Mouse (Mus musculus): ENCODE measurements around the gene Cc2d2b. TPM values are rescaled to one million over a fixed set of nuclear protein-coding genes. Genes with fewer than 3 reads are reported as not detected.

Gene Cc2d2b
- polyA plus RNA-seq (2012; ENCODE audit: low replicate concordance), result not detected in 2 replicates

DNA sequence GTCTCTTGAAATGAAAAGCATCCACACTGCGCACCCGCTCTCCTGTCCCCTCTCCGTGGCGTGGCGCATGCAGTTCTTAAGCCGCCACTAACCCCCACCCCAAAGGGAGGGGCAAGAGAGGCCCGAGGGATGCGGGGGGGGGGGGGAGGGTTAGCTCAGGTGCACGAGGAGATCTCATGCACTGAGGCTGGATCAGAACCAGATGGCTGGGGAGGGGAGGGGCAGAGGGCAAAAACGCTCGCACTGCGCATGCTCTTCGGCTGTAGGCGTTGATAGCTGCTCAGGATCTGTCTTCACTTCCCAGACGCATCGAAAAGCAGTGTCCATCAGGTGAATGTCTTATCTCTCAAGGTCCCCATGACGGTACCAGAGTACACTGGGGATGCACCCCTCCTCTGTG lies at the start of gene Cc2d2b:
TSS of gene Cc2d2b (plus strand) at position 195 of the 400 bp plus-strand sequence.

DNA sequence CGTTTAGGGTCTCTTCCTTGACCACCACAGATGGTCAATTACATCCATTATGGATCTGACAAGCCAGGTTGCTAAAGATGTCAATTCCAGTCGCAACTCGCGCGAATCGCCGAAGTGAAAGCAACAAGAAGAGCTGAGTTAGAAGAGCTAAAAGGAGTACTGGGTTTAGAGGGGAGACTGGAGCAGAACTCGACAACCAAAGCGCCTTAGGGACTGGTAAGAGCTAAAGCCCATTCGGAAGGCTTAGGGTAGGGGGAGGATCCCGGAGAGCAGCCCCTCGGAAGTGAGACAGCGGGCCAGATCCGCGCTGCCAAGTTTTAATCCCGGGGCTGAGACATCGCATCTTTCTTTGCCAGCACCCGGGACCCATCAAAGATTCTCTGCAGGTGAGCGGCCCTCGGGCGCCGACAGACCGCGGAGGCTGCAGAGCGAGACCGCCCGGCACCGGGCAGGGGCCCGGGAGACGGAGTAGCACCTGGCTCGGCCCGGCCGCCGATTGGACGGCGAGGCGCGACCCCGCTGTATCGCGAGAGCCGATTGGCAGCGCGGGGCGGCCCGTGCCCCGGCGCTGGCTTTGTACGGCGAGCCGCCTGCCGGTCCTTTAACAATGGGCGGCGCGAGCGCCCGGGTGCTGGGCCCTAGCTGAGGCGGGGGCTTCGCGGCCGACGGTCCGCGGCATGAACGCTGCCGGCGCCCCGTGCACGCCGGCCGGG lies 82.3 kb downstream of the Cc2d2b start, which contains the start of gene Ccnj:
TSS of gene Ccnj (plus strand) at position 577 of the 713 bp plus-strand sequence.

Other genes starting within 250 kb of the Cc2d2b start
- 3.2 and 3.6 TPM in 2 replicates for gene Sorbs1, start 235.0 kb upstream of the Cc2d2b start, polyA plus RNA-seq (2012; ENCODE audit: low replicate concordance)
- 3.8 and 8.9 TPM in 2 replicates for gene Aldh18a1, start 160.3 kb upstream of the Cc2d2b start, polyA plus RNA-seq (2012; ENCODE audit: low replicate concordance)
- gene Tctn3, start 136.5 kb upstream of the Cc2d2b start, polyA plus RNA-seq (2012; ENCODE audit: low replicate concordance), result 14.6 and 16.7 TPM in 2 replicates
- 17.2 and 56.2 TPM in 2 replicates for gene Entpd1, start 136.4 kb upstream of the Cc2d2b start, polyA plus RNA-seq (2012; ENCODE audit: low replicate concordance)
- gene Ccnj, start 82.5 kb downstream of the Cc2d2b start, polyA plus RNA-seq (2012; ENCODE audit: low replicate concordance), result 3.3 and 3.6 TPM in 2 replicates
- gene Zfp518a, start 146.0 kb downstream of the Cc2d2b start, polyA plus RNA-seq (2012; ENCODE audit: low replicate concordance), result 0.43 and 2.0 TPM in 2 replicates
- 24.0 and 126 TPM in 2 replicates for gene Blnk, start 245.8 kb downstream of the Cc2d2b start, polyA plus RNA-seq (2012; ENCODE audit: low replicate concordance)